In the genomic region with DNA sequence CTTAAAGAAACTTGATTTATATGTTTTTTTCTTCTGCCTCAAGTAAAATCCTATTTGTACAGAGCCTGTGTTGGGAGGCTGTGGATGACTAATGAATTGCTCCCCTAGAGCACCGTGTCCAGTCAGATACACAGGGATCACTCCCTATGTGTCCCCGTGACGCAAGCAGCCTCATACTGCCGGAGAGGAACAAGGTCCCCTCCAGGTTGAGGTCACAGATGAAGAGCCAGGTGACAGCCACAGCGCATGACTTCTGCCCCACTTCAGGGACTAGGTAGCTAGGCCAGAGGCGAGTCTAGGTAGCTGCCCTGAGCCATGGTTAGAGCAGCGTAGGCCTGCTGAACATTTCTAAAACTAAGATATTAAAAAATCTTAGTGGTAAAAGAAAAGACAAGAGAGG, we compare ENCODE assay signal across 25 mouse cellular contexts.
"Had no signal": no experiment of that assay in that cellular context is flagged by ENCODE, and none has a peak within 500 bp of the region (broad histone marks: within the 10 kb centered on the region; RNA-seq: fewer than 3 reads in every experiment).

No protein-coding gene starts in this region.

- ATAC-seq: hindbrain, embryonic 16.5 days; inflammation-experienced regulatory T-cells, adult 6 months; intestine, embryonic 15.5 days; intestine, postnatal 0 days had no signal

- H3K4me1 ChIP-seq: intestine, embryonic 15.5 days had no signal

- H3K4me2 ChIP-seq: heart, embryonic 12.5 days; hindbrain, embryonic 12.5 days; hindbrain, embryonic 14.5 days; intestine, embryonic 15.5 days; limb, embryonic 12.5 days; liver, embryonic 13.5 days had no signal

- H3K4me3 ChIP-seq: gastrocnemius, adult 2 months; heart, embryonic 10.5 days; heart, embryonic 12.5 days; hindbrain, embryonic 10.5 days; hindbrain, embryonic 12.5 days; intestine, embryonic 15.5 days; layer of hippocampus, adult 2 months; left cerebral cortex, adult 2 months; limb, embryonic 10.5 days; limb, embryonic 12.5 days; liver, embryonic 13.5 days had no signal

- DNase-seq: gastrocnemius, adult 2 months; gastrocnemius, postnatal 10 days; gastrocnemius, postnatal 25 days; heart, adult 18-20 months; heart, postnatal 10 days; heart, postnatal 4 days; kidney, adult 18-20 months; kidney, adult 8-10 months; kidney, postnatal 10 days; kidney, postnatal 25 days; kidney, postnatal 4 days; liver, embryonic 13.5 days had no signal

- H3K9me3 ChIP-seq: heart, embryonic 10.5 days; heart, embryonic 12.5 days; hindbrain, embryonic 10.5 days; hindbrain, embryonic 12.5 days; intestine, embryonic 15.5 days; limb, embryonic 10.5 days; limb, embryonic 12.5 days; liver, embryonic 13.5 days had no signal

- H3K27me3 ChIP-seq: heart, embryonic 12.5 days; hindbrain, embryonic 12.5 days; intestine, embryonic 15.5 days; limb, embryonic 12.5 days had no signal

- H3K36me3 ChIP-seq: liver, embryonic 13.5 days had no signal

- H3K9ac ChIP-seq: heart, embryonic 12.5 days; hindbrain, embryonic 12.5 days; hindbrain, embryonic 14.5 days; intestine, embryonic 15.5 days; limb, embryonic 12.5 days; liver, embryonic 13.5 days had no signal

- H3K27ac ChIP-seq: gastrocnemius, adult 2 months; heart, embryonic 10.5 days; hindbrain, embryonic 10.5 days; hindbrain, embryonic 12.5 days; hindbrain, embryonic 14.5 days; intestine, embryonic 15.5 days; layer of hippocampus, adult 2 months; left cerebral cortex, adult 2 months; limb, embryonic 10.5 days; limb, embryonic 12.5 days; liver, embryonic 13.5 days had no signal
